Mouse (Mus musculus): ENCODE measurements at regions not wholly inside any gene's neighbourhood (a gene's known extent, or its start where the extent isn't known, plus 50 kb on each side); places are given as distances from the start of the nearest gene placed in this dataset.

GRCm38 (mm10) chr11:18421076-18421475, 467.4 kb upstream of the Etaa1 start:
- no peaks in the 10 kb centered on the region for H3K27me3 ChIP-seq (replicated peaks; ENCODE audit: control insufficient read depth, insufficient read depth, low read length)
- H3K9ac ChIP-seq (ENCODE audit: low read depth, low read length): no peak overlapping the region
- no peak overlapping the region for H3K4me2 ChIP-seq (ENCODE audit: low read length)
- 68% methylated on average over 3 of the region's 3 CpGs for WGBS
- no peak overlapping the region for H3K4me3 ChIP-seq (ENCODE audit: low read length)
- H3K4me1 ChIP-seq (ENCODE audit: control insufficient read depth, insufficient read depth, low read depth, low read length): no peaks in the 10 kb centered on the region
- no peaks in the 10 kb centered on the region for H3K9me3 ChIP-seq (ENCODE audit: control insufficient read depth, low read length)
- H3K27ac ChIP-seq (ENCODE audit: low read depth, low read length): no peak overlapping the region
- ATAC-seq: no peak
- no peaks in the 10 kb centered on the region for H3K36me3 ChIP-seq (ENCODE audit: control insufficient read depth, insufficient read depth, low read length)

DNA sequence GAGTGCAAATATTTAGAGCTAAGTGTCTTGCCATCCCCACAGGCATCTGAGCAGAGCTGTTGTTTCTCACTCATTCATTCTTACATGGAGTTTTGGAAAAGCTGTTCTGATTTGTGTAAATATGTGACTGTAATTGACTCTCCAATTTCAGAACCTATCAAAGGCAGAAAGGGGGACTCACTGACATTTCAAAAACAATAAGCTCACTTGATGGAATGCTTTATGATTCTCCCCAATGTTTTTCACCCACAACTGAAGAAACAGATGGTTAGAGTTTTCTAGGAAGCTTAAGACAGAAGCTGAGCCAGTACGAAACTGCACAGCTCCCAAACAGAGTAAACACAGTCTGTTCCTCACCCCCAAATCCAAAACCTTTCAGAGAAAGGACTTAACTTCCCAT, 460.1 kb upstream of the Etaa1 start:
- 85% methylated on average over 1 of the region's 1 CpGs for WGBS

GRCm38 (mm10) chr11:18408071-18408752, 454.5 kb upstream of the Etaa1 start:
- H3K27me3 ChIP-seq (replicated peaks; ENCODE audit: control insufficient read depth, insufficient read depth, low read length): no peaks in the 10 kb centered on the region
- H3K27ac ChIP-seq (ENCODE audit: low read depth, low read length): no peak overlapping the region
- no peaks in the 10 kb centered on the region for H3K36me3 ChIP-seq (ENCODE audit: control insufficient read depth, insufficient read depth, low read length)
- no peak overlapping the region for H3K4me3 ChIP-seq (ENCODE audit: low read length)
- H3K9ac ChIP-seq (ENCODE audit: low read depth, low read length): no peak overlapping the region
- WGBS: 65% methylated on average over 8 of the region's 8 CpGs
- H3K9me3 ChIP-seq (ENCODE audit: control insufficient read depth, low read length): no peaks in the 10 kb centered on the region
- no peak for ATAC-seq
- H3K4me1 ChIP-seq (ENCODE audit: control insufficient read depth, insufficient read depth, low read depth, low read length): no peaks in the 10 kb centered on the region
- no peak overlapping the region for H3K4me2 ChIP-seq (ENCODE audit: low read length)

More for the DNA sequence above, 460.1 kb upstream of the Etaa1 start:
- H3K27me3 ChIP-seq (replicated peaks; ENCODE audit: control insufficient read depth, insufficient read depth, low read length): no peaks in the 10 kb centered on the region
- H3K27ac ChIP-seq (ENCODE audit: low read depth, low read length): no peak overlapping the region
- no peak overlapping the region for H3K4me2 ChIP-seq (ENCODE audit: low read length)
- no peak for ATAC-seq
- H3K9ac ChIP-seq (ENCODE audit: low read depth, low read length): no peak overlapping the region
- H3K4me1 ChIP-seq (ENCODE audit: control insufficient read depth, insufficient read depth, low read depth, low read length): no peaks in the 10 kb centered on the region
- H3K36me3 ChIP-seq (ENCODE audit: control insufficient read depth, insufficient read depth, low read length): no peaks in the 10 kb centered on the region
- no peaks in the 10 kb centered on the region for H3K9me3 ChIP-seq (ENCODE audit: control insufficient read depth, low read length)
- no peak overlapping the region for H3K4me3 ChIP-seq (ENCODE audit: low read length)

DNA sequence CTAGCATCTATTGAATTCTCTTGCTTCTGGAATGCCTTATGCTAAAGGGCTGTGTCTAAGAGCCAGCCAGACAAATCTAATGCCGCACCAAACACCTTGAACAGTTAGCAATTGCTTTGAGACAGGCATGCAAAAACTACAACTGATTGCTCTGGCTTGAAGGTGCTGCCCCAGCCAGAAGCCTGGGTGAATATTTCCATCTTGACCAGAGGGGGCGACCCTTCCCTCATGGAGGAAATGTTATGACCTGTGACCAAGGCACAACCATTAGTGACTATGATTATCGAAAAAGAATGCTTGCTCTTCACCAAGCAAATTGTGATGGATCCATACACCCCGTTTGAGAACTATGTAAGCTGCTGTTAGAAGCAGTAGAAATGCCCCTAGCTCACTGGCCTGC, 445.9 kb upstream of the Etaa1 start:
- Histone ChIP-seq H3K9ac (ENCODE audit: low read depth, low read length) (no peak overlapping the region), H3K4me1 (ENCODE audit: control insufficient read depth, insufficient read depth, low read depth, low read length) (no peaks in the 10 kb centered on the region), H3K4me3 (ENCODE audit: low read length) (no peak overlapping the region), H3K36me3 (ENCODE audit: control insufficient read depth, insufficient read depth, low read length) (no peaks in the 10 kb centered on the region), H3K9me3 (ENCODE audit: control insufficient read depth, low read length) (no peaks in the 10 kb centered on the region), H3K4me2 (ENCODE audit: low read length) (no peak overlapping the region), H3K27me3 (replicated peaks; ENCODE audit: control insufficient read depth, insufficient read depth, low read length) (no peaks in the 10 kb centered on the region), H3K27ac (ENCODE audit: low read depth, low read length) (no peak overlapping the region)
- 71% methylated on average over 4 of the region's 4 CpGs for WGBS
- no peak for ATAC-seq

DNA sequence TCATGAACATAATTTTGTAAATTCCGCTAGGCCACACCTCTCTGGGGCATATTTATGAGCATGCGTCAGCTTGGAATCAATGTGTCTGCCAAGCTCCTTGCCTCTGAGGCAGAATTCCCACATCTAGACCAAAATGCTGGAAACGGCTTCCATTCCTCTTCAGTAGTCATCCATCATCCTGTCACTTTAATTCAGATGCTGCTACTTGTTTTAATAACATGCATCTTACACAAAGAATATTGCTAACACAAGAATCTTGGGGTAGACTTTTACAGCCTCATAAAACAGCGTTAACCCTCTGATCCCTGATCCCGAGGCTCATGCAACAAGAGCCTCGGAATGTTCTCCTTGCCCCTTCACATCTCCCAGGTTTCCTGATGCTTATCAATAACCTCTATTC, 442.7 kb upstream of the Etaa1 start:
- H3K4me2 ChIP-seq (ENCODE audit: low read length): no peak overlapping the region
- WGBS: 46% methylated on average over 6 of the region's 6 CpGs
- peak; percentile 79 for ATAC-seq
- H3K4me1 ChIP-seq (ENCODE audit: control insufficient read depth, insufficient read depth, low read depth, low read length): no peaks in the 10 kb centered on the region
- H3K27me3 ChIP-seq (replicated peaks; ENCODE audit: control insufficient read depth, insufficient read depth, low read length): no peaks in the 10 kb centered on the region
- H3K36me3 ChIP-seq (ENCODE audit: control insufficient read depth, insufficient read depth, low read length): no peaks in the 10 kb centered on the region
- no peak overlapping the region for H3K4me3 ChIP-seq (ENCODE audit: low read length)
- no peak overlapping the region for H3K27ac ChIP-seq (ENCODE audit: low read depth, low read length)
- H3K9ac ChIP-seq (ENCODE audit: low read depth, low read length): no peak overlapping the region
- no peaks in the 10 kb centered on the region for H3K9me3 ChIP-seq (ENCODE audit: control insufficient read depth, low read length)

GRCm38 (mm10) chr11:18395631-18396030, 442.0 kb upstream of the Etaa1 start:
- Histone ChIP-seq H3K9me3 (ENCODE audit: control insufficient read depth, low read length) (no peaks in the 10 kb centered on the region), H3K27ac (ENCODE audit: low read depth, low read length) (no peak overlapping the region), H3K36me3 (ENCODE audit: control insufficient read depth, insufficient read depth, low read length) (no peaks in the 10 kb centered on the region), H3K27me3 (replicated peaks; ENCODE audit: control insufficient read depth, insufficient read depth, low read length) (no peaks in the 10 kb centered on the region), H3K4me1 (ENCODE audit: control insufficient read depth, insufficient read depth, low read depth, low read length) (no peaks in the 10 kb centered on the region), H3K9ac (ENCODE audit: low read depth, low read length) (no peak overlapping the region), H3K4me3 (ENCODE audit: low read length) (no peak overlapping the region), H3K4me2 (ENCODE audit: low read length) (no peak overlapping the region)
- no peak for ATAC-seq
- 84% methylated on average over 4 of the region's 4 CpGs for WGBS

GRCm38 (mm10) chr11:18372813-18373332, 419.2 kb upstream of the Etaa1 start:
- H3K36me3 ChIP-seq (ENCODE audit: control insufficient read depth, insufficient read depth, low read length): no peaks in the 10 kb centered on the region
- no peaks in the 10 kb centered on the region for H3K9me3 ChIP-seq (ENCODE audit: control insufficient read depth, low read length)
- H3K4me3 ChIP-seq (ENCODE audit: low read length): no peak overlapping the region
- H3K4me2 ChIP-seq (ENCODE audit: low read length): no peak overlapping the region
- no peak overlapping the region for H3K27ac ChIP-seq (ENCODE audit: low read depth, low read length)
- H3K27me3 ChIP-seq (replicated peaks; ENCODE audit: control insufficient read depth, insufficient read depth, low read length): no peaks in the 10 kb centered on the region
- no peak for ATAC-seq
- 78% methylated on average over 6 of the region's 6 CpGs for WGBS
- H3K9ac ChIP-seq (ENCODE audit: low read depth, low read length): no peak overlapping the region
- H3K4me1 ChIP-seq (ENCODE audit: control insufficient read depth, insufficient read depth, low read depth, low read length): no peaks in the 10 kb centered on the region

- Histone ChIP-seq H3K27me3 (replicated peaks; ENCODE audit: control insufficient read depth, insufficient read depth, low read length) (no peaks in the 10 kb centered on the region), H3K36me3 (ENCODE audit: control insufficient read depth, insufficient read depth, low read length) (no peaks in the 10 kb centered on the region), H3K4me3 (ENCODE audit: low read length) (no peak overlapping the region), H3K4me2 (ENCODE audit: low read length) (no peak overlapping the region), H3K9me3 (ENCODE audit: control insufficient read depth, low read length) (no peaks in the 10 kb centered on the region), H3K27ac (ENCODE audit: low read depth, low read length) (no peak overlapping the region), H3K4me1 (ENCODE audit: control insufficient read depth, insufficient read depth, low read depth, low read length) (no peaks in the 10 kb centered on the region), H3K9ac (ENCODE audit: low read depth, low read length) (no peak overlapping the region)
- no peak for ATAC-seq
- WGBS: 12% methylated on average over 3 of the region's 3 CpGs
Observed at GRCm38 (mm10) chr11:18371304-18371703, 417.6 kb upstream of the Etaa1 start.

GRCm38 (mm10) chr11:18370861-18371260, 417.2 kb upstream of the Etaa1 start:
- Histone ChIP-seq H3K4me3 (ENCODE audit: low read length) (no peak overlapping the region), H3K36me3 (ENCODE audit: control insufficient read depth, insufficient read depth, low read length) (no peaks in the 10 kb centered on the region), H3K9me3 (ENCODE audit: control insufficient read depth, low read length) (no peaks in the 10 kb centered on the region), H3K9ac (ENCODE audit: low read depth, low read length) (no peak overlapping the region), H3K4me1 (ENCODE audit: control insufficient read depth, insufficient read depth, low read depth, low read length) (no peaks in the 10 kb centered on the region), H3K27me3 (replicated peaks; ENCODE audit: control insufficient read depth, insufficient read depth, low read length) (no peaks in the 10 kb centered on the region), H3K27ac (ENCODE audit: low read depth, low read length) (no peak overlapping the region), H3K4me2 (ENCODE audit: low read length) (no peak overlapping the region)
- ATAC-seq: no peak
- 17% methylated on average over 3 of the region's 3 CpGs for WGBS
